Mouse (Mus musculus): Measurements from ENCODE around the gene Srebf1. TPM values are rescaled to one million over a fixed set of nuclear protein-coding genes. Genes with fewer than 3 reads are reported as not detected.

Srebf1 gene
- total and polyA plus RNA-seq, 2 experiments: 151 to 580 TPM

- no peak for DNase-seq (ENCODE audit: extremely low read depth, low read depth, low spot score)
- WGBS: 46% methylated on average over 5 of the region's 5 CpGs
- no peaks in the 10 kb centered on the region for H3K79me2 ChIP-seq (ENCODE audit: control insufficient read depth, insufficient read depth, low read length)
- no peaks in the 10 kb centered on the region for H3K27me3 ChIP-seq (ENCODE audit: control insufficient read depth, insufficient read depth, low read length)
- peaks cover 10% of the 10 kb centered on the region; the same call in 1 of the 2 replicates for H3K36me3 ChIP-seq (ENCODE audit: control insufficient read depth, insufficient read depth, low read length)
- H3K4me3 ChIP-seq (ENCODE audit: insufficient read depth, low read depth, low read length): no peak overlapping the region
- peaks cover 5% of the 10 kb centered on the region; the same call in 1 of the 2 replicates for H3K4me1 ChIP-seq (ENCODE audit: control insufficient read depth, insufficient read depth, low read length)
- H3K27ac ChIP-seq (replicated peaks; ENCODE audit: insufficient read depth, low read depth, low read length): no peak overlapping the region
- TF ChIP-seq POLR2A (IDR thresholded peaks at IDR 0.05; ENCODE audit: extremely low read depth, insufficient read depth, low read length) (no peak), CTCF (IDR thresholded peaks at IDR 0.05; ENCODE audit: low read depth, low read length) (no peak)
- no peak overlapping the region for H3K9ac ChIP-seq (ENCODE audit: low read depth, low read length)
These were observed 25.6 kb upstream of the Srebf1 start for GRCm38 (mm10) chr11:60247753-60248550.

GRCm38 (mm10) chr11:60246077-60246476, 23.7 kb upstream of the Srebf1 start:
- Histone ChIP-seq H3K36me3 (ENCODE audit: control insufficient read depth, insufficient read depth, low read length) (peaks cover 8% of the 10 kb centered on the region; the same call in 1 of the 2 replicates), H3K79me2 (ENCODE audit: control insufficient read depth, insufficient read depth, low read length) (peaks cover under 1% of the 10 kb centered on the region; the same call in 1 of the 2 replicates), H3K27ac (replicated peaks; ENCODE audit: insufficient read depth, low read depth, low read length) (no peak overlapping the region; the same call in 1 of the 2 replicates), H3K4me3 (ENCODE audit: insufficient read depth, low read depth, low read length) (no peak overlapping the region), H3K9ac (ENCODE audit: low read depth, low read length) (no peak overlapping the region), H3K4me1 (ENCODE audit: control insufficient read depth, insufficient read depth, low read length) (peaks cover 14% of the 10 kb centered on the region), H3K27me3 (ENCODE audit: control insufficient read depth, insufficient read depth, low read length) (no peaks in the 10 kb centered on the region)
- TF ChIP-seq POLR2A (IDR thresholded peaks at IDR 0.05; ENCODE audit: extremely low read depth, insufficient read depth, low read length) (no peak), CTCF (IDR thresholded peaks at IDR 0.05; ENCODE audit: low read depth, low read length) (no peak)
- DNase-seq (ENCODE audit: extremely low read depth, low read depth, low spot score): no peak

GRCm38 (mm10) chr11:60244503-60245143, 22.2 kb upstream of the Srebf1 start:
- Histone ChIP-seq H3K4me3 (ENCODE audit: insufficient read depth, low read depth, low read length) (no peak overlapping the region), H3K27me3 (ENCODE audit: control insufficient read depth, insufficient read depth, low read length) (no peaks in the 10 kb centered on the region), H3K4me1 (ENCODE audit: control insufficient read depth, insufficient read depth, low read length) (peaks cover 20% of the 10 kb centered on the region), H3K9ac (ENCODE audit: low read depth, low read length) (peak overlapping the region; percentile 31), H3K79me2 (ENCODE audit: control insufficient read depth, insufficient read depth, low read length) (peaks cover 3% of the 10 kb centered on the region; the same call in 1 of the 2 replicates), H3K36me3 (ENCODE audit: control insufficient read depth, insufficient read depth, low read length) (peaks cover 10% of the 10 kb centered on the region; the same call in 1 of the 2 replicates), H3K27ac (replicated peaks; ENCODE audit: insufficient read depth, low read depth, low read length) (peak overlapping the region; percentile 76)
- peak; percentile 84 for DNase-seq (ENCODE audit: extremely low read depth, low read depth, low spot score)
- no peak for TF ChIP-seq CTCF (IDR thresholded peaks at IDR 0.05; ENCODE audit: low read depth, low read length)
- no peak for TF ChIP-seq POLR2A (IDR thresholded peaks at IDR 0.05; ENCODE audit: extremely low read depth, insufficient read depth, low read length)
- 44% methylated on average over 11 of the region's 11 CpGs for WGBS

- H3K27me3 ChIP-seq (ENCODE audit: control insufficient read depth, insufficient read depth, low read length): no peaks in the 10 kb centered on the region
- H3K36me3 ChIP-seq (ENCODE audit: control insufficient read depth, insufficient read depth, low read length): peaks cover 8% of the 10 kb centered on the region; the same call in 1 of the 2 replicates
- peaks cover 20% of the 10 kb centered on the region for H3K4me1 ChIP-seq (ENCODE audit: control insufficient read depth, insufficient read depth, low read length)
- peak overlapping the region; percentile 48 for H3K4me3 ChIP-seq (ENCODE audit: insufficient read depth, low read depth, low read length)
- H3K27ac ChIP-seq (replicated peaks; ENCODE audit: insufficient read depth, low read depth, low read length): peak overlapping the region; percentile 97
- no peak for TF ChIP-seq CTCF (IDR thresholded peaks at IDR 0.05; ENCODE audit: low read depth, low read length)
- peak; percentile 48; the same call in 1 of the 2 replicates for TF ChIP-seq POLR2A (IDR thresholded peaks at IDR 0.05; ENCODE audit: extremely low read depth, insufficient read depth, low read length)
- peak overlapping the region; percentile 82 for H3K9ac ChIP-seq (ENCODE audit: low read depth, low read length)
- DNase-seq (ENCODE audit: extremely low read depth, low read depth, low spot score): peak; percentile 98
- H3K79me2 ChIP-seq (ENCODE audit: control insufficient read depth, insufficient read depth, low read length): peaks cover 3% of the 10 kb centered on the region; the same call in 1 of the 2 replicates
- WGBS: 14% methylated on average over 4 of the region's 4 CpGs
These were observed 18.1 kb upstream of the Srebf1 start for GRCm38 (mm10) chr11:60240509-60240908.

- Histone ChIP-seq H3K9ac (ENCODE audit: low read depth, low read length) (no peak overlapping the region), H3K27ac (replicated peaks; ENCODE audit: insufficient read depth, low read depth, low read length) (no peak overlapping the region), H3K4me3 (ENCODE audit: insufficient read depth, low read depth, low read length) (no peak overlapping the region), H3K4me1 (ENCODE audit: control insufficient read depth, insufficient read depth, low read length) (peaks cover 4% of the 10 kb centered on the region), H3K36me3 (ENCODE audit: control insufficient read depth, insufficient read depth, low read length) (peaks cover 2% of the 10 kb centered on the region; the same call in 1 of the 2 replicates), H3K27me3 (ENCODE audit: control insufficient read depth, insufficient read depth, low read length) (no peaks in the 10 kb centered on the region), H3K79me2 (ENCODE audit: control insufficient read depth, insufficient read depth, low read length) (no peaks in the 10 kb centered on the region; the same call in 1 of the 2 replicates)
- WGBS: 96% methylated on average over 5 of the region's 5 CpGs
- TF ChIP-seq CTCF (IDR thresholded peaks at IDR 0.05; ENCODE audit: low read depth, low read length) (no peak), POLR2A (IDR thresholded peaks at IDR 0.05; ENCODE audit: extremely low read depth, insufficient read depth, low read length) (no peak)
- no peak for DNase-seq (ENCODE audit: extremely low read depth, low read depth, low spot score)
These were observed 13.0 kb upstream of the Srebf1 start for GRCm38 (mm10) chr11:60235351-60235750.

All from liver, adult 2 months (tissue).